Mouse (Mus musculus): ENCODE measurements around the gene Krt86.
"Not testable (repeated sequence)": the region's sequence is repeated elsewhere in the genome, so short reads cannot be mapped to it uniquely, and the experiment has no call there.

The Krt86 gene

DNA sequence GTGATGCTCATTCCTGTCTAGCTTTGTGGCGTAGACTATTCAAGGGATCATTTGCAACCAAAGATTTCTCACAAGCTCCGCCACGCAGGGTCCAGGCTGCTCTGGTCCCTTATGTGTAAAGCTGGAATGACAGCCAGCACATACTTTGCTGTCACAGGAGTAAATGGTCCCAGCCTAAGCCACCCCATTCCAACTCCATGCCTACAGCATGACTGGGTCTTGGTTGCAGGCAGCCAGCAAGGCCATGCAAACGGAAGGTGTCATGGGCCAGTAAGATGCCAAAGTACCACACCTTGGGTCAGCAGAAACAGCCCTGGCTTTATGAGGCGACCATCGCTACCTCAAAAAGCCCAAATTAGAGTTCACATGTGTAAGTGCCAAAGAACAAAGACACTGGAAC, 20.4 kb downstream of the Krt86 start:
- DNase-seq = no peak

GRCm38 (mm10) chr15:101494203-101494602, 20.9 kb downstream of the Krt86 start:
- no peak for DNase-seq

DNA sequence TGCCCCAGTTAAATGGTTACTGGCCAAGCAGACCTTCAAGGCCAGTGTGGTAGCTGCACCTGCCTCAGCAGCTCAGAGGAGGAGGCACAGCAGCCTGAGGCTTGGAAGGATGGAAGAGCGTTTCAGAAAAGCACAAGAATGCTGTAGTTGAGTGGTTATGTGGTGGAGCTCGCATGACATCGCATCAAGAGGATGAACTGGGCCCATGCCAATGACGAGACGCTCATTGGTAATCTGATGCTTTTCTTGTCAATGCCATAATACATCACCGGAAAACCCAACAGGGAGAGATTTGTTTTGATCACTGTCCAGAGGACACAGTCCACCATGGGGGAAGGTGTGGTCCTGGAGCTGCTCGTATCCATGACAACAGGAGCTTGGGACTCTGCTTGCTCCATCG, 22.0 kb downstream of the Krt86 start:
- DNase-seq = no peak

- no peak for DNase-seq
Observed at GRCm38 (mm10) chr15:101497181-101497580, 23.9 kb downstream of the Krt86 start.

DNA sequence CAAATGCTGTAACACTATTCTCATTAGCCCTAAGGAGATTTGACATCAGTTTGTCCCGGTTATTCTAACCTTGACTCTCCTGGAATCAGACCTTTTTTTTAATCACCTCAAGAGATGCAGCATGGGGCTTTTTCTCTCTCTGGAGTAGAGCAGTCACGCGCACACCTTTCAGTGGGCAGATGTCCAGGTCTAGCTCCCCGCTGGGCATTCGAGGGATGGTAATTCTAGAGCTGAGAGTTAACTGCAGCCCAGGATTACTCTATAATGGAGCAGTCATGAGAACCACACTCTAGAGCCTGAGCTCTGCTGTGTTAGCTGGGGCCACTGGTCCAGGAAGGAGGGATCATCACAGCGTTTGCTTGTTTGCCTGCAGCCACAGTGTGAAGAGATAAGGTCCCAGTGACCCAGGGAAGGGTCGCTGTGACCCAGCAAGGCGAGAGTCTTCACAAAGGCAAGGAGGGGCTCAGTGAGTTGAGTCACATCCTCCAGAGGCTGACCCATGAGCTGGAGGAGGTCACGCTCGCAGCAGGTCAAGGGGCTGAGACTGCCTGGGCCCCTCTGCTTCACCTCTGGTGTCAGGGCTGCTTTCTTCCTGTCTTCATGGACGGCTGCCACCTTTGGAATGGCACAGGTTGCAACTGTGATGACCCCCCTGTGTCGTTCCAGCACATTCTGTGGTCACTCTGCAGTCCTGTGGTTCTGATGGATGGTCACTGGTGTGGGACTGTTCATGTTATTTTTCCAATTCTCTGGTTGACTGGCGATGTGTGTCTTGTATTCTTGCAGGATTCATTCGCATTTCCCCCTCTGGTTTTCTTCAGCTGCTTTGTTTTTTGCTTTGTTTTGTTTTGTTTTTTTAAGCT, 33.8 kb downstream of the Krt86 start:
- DNase-seq = no peak

DNA sequence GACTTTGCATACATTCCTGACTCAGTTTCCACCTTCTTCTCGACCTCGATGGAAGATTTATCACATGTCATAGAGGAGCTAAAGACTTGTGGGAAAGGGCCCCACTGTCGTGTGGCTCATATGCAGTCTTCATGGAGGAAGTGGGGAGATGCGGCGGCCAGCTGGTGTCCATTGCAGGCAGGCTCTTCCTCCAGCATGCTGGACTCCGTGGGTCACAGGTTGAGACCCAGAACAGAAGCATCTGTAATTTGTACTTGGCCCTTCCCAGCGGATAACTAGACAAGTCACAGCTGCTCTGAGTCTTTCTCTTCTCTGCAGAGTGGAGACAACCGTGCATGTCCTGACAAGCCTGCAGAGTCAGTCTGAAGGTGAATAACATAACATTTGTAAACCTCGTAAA, 35.0 kb downstream of the Krt86 start:
- DNase-seq = no peak

DNA sequence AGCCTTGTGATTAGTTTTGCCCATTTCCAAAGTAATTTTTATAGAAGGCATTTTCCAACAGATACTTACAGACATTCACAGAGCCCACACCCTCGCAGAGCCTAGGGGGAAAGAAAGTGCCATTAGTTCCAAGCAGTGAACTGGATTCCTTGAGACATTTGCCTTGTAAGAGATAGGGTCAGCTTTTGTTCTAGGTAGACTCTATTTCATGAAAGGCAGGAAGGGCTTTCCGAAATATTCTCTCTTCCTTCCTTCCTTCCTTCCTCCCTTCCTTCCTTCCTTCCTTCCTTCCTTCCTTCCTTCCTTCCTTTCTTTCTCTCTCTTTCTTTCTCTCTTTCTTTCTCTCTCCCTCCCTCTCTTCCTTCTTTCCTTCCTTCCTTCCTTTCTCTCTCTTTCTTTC, 43.9 kb downstream of the Krt86 start, which contains the start of gene Gm49425:
TSS of gene Gm49425 (minus strand) at position 101 of the 400 bp plus-strand sequence.
- DNase-seq = not testable (repeated sequence)

- peak; percentile 61 for DNase-seq
Observed at GRCm38 (mm10) chr15:101519792-101520191, 46.5 kb downstream of the Krt86 start.

DNA sequence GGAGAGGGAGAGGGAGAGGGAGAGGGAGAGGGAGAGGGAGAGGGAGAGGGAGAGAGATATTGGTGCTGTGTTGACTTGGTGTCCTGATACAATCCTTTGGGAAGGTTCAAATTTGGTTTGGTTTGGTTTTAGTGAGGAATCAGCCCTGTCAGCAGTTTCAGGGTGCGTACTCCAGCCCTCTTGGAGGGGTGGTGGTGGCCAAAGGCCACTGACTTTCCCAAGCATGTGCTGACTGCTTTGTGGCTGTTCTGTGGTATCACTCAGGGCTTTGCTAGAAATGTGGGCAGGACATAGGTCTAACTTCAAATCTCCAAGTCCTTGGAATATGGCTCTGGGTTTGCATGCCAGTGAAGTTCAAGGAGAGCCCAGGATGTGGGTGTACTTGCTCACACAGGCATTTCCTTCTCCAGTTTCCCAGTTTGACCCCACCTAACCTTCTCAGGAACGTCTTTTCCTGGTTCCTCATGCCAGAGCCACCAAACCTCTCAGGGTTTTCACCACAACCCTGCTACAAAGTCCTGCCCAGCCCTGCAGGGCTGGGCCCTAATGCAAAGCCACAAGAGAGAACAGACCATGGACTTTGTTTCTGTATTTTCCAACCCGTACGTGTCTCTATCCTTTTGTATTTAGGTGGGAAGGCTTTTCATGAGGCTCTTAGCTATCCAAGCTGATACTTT, 49.4 kb downstream of the Krt86 start:
- no peak for DNase-seq

All from liver (tissue).